Mouse (Mus musculus): ENCODE data around the gene Gpatch3. TPM values are rescaled to one million over a fixed set of nuclear protein-coding genes. Genes with fewer than 3 reads are reported as not detected.
A peak's percentile ranks its signal among the peaks of the same experiment; 100 is the strongest.

The Gpatch3 gene
- total and polyA plus RNA-seq, 2 experiments from 2014 or later: 3.5 to 8.2 TPM

- ATAC-seq (ENCODE audit: insufficient read depth, low read depth) (peak; percentile 100), DNase-seq (ENCODE audit: low spot score) (peak; percentile 97)
- Histone ChIP-seq H3K4me1 (ENCODE audit: control insufficient read depth, insufficient read depth) (peaks cover 9% of the 10 kb centered on the region), H3K9ac (replicated peaks; ENCODE audit: low read depth, low read length) (peak within 1 kb of the TSS; percentile 93), H3K36me3 (replicated peaks; ENCODE audit: control insufficient read depth, insufficient read depth, low read length) (peaks cover 23% of the 10 kb centered on the region; the same call in 1 of the 2 replicates), H3K4me3 (ENCODE audit: low read depth, low read length) (peak within 1 kb of the TSS; percentile 99), H3K27ac (ENCODE audit: low read depth) (peak within 1 kb of the TSS; percentile 61), H3K9me3 (replicated peaks; ENCODE audit: control insufficient read depth, low read length) (no peaks in the 10 kb centered on the region), H3K27me3 (ENCODE audit: control insufficient read depth, insufficient read depth, low read length) (no peaks in the 10 kb centered on the region), H3K4me2 (ENCODE audit: low read depth, low read length) (peak within 1 kb of the TSS; percentile 97)
- TF ChIP-seq EP300 (IDR thresholded peaks at IDR 0.05; ENCODE audit: low read depth): no peak
- no peak for TF ChIP-seq CTCF (IDR thresholded peaks at IDR 0.05; ENCODE audit: low read depth)
- WGBS: under 1% methylated on average over 63 of the region's 77 CpGs
Observed at GRCm38 (mm10) chr4:133545272-133546231, 29.0 kb upstream of the Gpatch3 start, which contains the start of gene Nudc. TSS of gene Nudc (minus strand) at chr4:133545996.

GRCm38 (mm10) chr4:133552029-133552428, 22.5 kb upstream of the Gpatch3 start:
- ATAC-seq (ENCODE audit: insufficient read depth, low read depth) (no peak), DNase-seq (ENCODE audit: low spot score) (no peak)
- Histone ChIP-seq H3K4me2 (ENCODE audit: low read depth, low read length) (no peak overlapping the region), H3K27me3 (ENCODE audit: control insufficient read depth, insufficient read depth, low read length) (no peaks in the 10 kb centered on the region), H3K9ac (replicated peaks; ENCODE audit: low read depth, low read length) (no peak overlapping the region), H3K4me3 (ENCODE audit: low read depth, low read length) (no peak overlapping the region), H3K36me3 (replicated peaks; ENCODE audit: control insufficient read depth, insufficient read depth, low read length) (0 out of 2 replicates have a peak, but pooled peaks cover 3% of the 10 kb centered on the region), H3K27ac (ENCODE audit: low read depth) (no peak overlapping the region), H3K9me3 (replicated peaks; ENCODE audit: control insufficient read depth, low read length) (no peaks in the 10 kb centered on the region), H3K4me1 (ENCODE audit: control insufficient read depth, insufficient read depth) (0 out of 2 replicates have a peak, but pooled peaks cover 5% of the 10 kb centered on the region)
- 100% methylated on average over 1 of the region's 1 CpGs for WGBS
- TF ChIP-seq EP300 (IDR thresholded peaks at IDR 0.05; ENCODE audit: low read depth) (no peak), CTCF (IDR thresholded peaks at IDR 0.05; ENCODE audit: low read depth) (no peak)

- Histone ChIP-seq H3K9me3 (replicated peaks; ENCODE audit: control insufficient read depth, low read length) (no peaks in the 10 kb centered on the region), H3K4me1 (ENCODE audit: control insufficient read depth, insufficient read depth) (0 out of 2 replicates have a peak, but pooled peaks cover 5% of the 10 kb centered on the region), H3K36me3 (replicated peaks; ENCODE audit: control insufficient read depth, insufficient read depth, low read length) (0 out of 2 replicates have a peak, but pooled peaks cover 3% of the 10 kb centered on the region), H3K27me3 (ENCODE audit: control insufficient read depth, insufficient read depth, low read length) (no peaks in the 10 kb centered on the region), H3K9ac (replicated peaks; ENCODE audit: low read depth, low read length) (peak within 1 kb of the TSS; percentile 49), H3K4me3 (ENCODE audit: low read depth, low read length) (peak within 1 kb of the TSS; percentile 44), H3K4me2 (ENCODE audit: low read depth, low read length) (peak within 1 kb of the TSS; percentile 60), H3K27ac (ENCODE audit: low read depth) (peak within 1 kb of the TSS; percentile 91)
- ATAC-seq (ENCODE audit: insufficient read depth, low read depth): peak; percentile 88
- WGBS: 32% methylated on average over 10 of the region's 10 CpGs
- TF ChIP-seq CTCF (IDR thresholded peaks at IDR 0.05; ENCODE audit: low read depth): no peak
- peak; percentile 48; the same call in 1 of the 2 replicates for TF ChIP-seq EP300 (IDR thresholded peaks at IDR 0.05; ENCODE audit: low read depth)
- DNase-seq (ENCODE audit: low spot score): peak; percentile 76
Observed at GRCm38 (mm10) chr4:133552768-133553447, 21.6 kb upstream of the Gpatch3 start, which contains the start of gene Nr0b2. TSS of gene Nr0b2 (plus strand) at chr4:133553376.

- Histone ChIP-seq H3K9ac (replicated peaks; ENCODE audit: low read depth, low read length) (peak overlapping the region; percentile 49), H3K4me2 (ENCODE audit: low read depth, low read length) (peak overlapping the region; percentile 60), H3K4me3 (ENCODE audit: low read depth, low read length) (peak overlapping the region; percentile 44), H3K27ac (ENCODE audit: low read depth) (peak overlapping the region; percentile 91), H3K9me3 (replicated peaks; ENCODE audit: control insufficient read depth, low read length) (no peaks in the 10 kb centered on the region), H3K27me3 (ENCODE audit: control insufficient read depth, insufficient read depth, low read length) (no peaks in the 10 kb centered on the region), H3K4me1 (ENCODE audit: control insufficient read depth, insufficient read depth) (0 out of 2 replicates have a peak, but pooled peaks cover 5% of the 10 kb centered on the region), H3K36me3 (replicated peaks; ENCODE audit: control insufficient read depth, insufficient read depth, low read length) (0 out of 2 replicates have a peak, but pooled peaks cover 3% of the 10 kb centered on the region)
- TF ChIP-seq CTCF (IDR thresholded peaks at IDR 0.05; ENCODE audit: low read depth): no peak
- 35% methylated on average over 19 of the region's 19 CpGs for WGBS
- ATAC-seq (ENCODE audit: insufficient read depth, low read depth): no peak; the same call in 1 of the 2 replicates
- DNase-seq (ENCODE audit: low spot score): no peak
Observed at GRCm38 (mm10) chr4:133553448-133554330, 20.9 kb upstream of the Gpatch3 start.
